Comparison of ENCODE assay signal across 10 mouse cellular contexts in the genomic region with DNA sequence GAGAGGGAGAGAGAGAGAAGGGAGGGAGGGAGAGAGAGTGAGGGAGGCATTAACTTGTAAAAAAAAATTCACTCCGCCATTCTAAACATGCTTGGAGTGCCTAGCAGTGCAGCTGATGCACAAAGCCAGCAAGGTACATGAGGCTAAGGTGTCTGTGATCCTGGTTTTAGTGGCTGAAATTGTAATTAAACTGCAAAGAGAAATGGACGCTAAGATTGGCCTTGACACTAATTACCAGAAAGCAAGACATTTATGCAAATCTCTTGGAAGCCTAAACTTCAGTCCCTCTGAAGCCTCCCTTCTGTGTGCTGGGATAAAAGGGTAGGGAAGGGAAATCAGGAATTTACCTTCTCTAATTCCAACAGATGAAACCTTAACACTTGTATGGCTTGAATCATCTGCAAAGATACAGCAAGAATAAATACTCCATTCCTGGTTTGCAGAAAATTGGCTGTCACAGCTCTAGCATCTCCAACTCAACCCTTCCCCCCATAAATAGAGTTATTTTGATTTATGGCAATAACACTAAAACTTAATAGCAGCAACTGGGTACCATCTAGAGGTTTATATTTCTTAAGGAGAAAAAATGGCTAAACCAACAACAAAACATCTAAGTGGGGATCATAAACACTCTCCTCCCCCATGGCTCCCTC. TPM values are rescaled to one million over a fixed set of nuclear protein-coding genes. Genes with fewer than 3 reads are reported as not detected.
DNase-seq lines count a peak whose midpoint lies in the region; ATAC-seq lines count a peak whose summit lies in the region.
"Had no signal": no experiment of that assay in that cellular context is flagged by ENCODE, and none has a peak within 500 bp of the region (broad histone marks: within the 10 kb centered on the region; RNA-seq: fewer than 3 reads in every experiment).

No protein-coding gene starts in this region.

- peak overlapping the region in 1 of 2 experiments; percentile 63; a peak in 2 of 4 replicates for H3K4me3 ChIP-seq in heart, embryonic 14.5 days (ENCODE audit: control insufficient read depth in 1 of 2, insufficient read depth in 1 of 2, low read depth in 1 of 2, low read length in 2 of 2)
- peak overlapping the region; percentile 73 for H3K4me3 ChIP-seq in embryonic facial prominence, embryonic 14.5 days (ENCODE audit: low read depth, low read length)
- H3K4me3 ChIP-seq in hindbrain, embryonic 15.5 days = peak overlapping the region; percentile 89
- H3K4me3 ChIP-seq in neural tube, embryonic 13.5 days = peak overlapping the region; percentile 77

- DNase-seq in heart, adult 9 months (ENCODE audit: low spot score in 2 of 2) = no peak
- DNase-seq in embryonic facial prominence, embryonic 14.5 days (ENCODE audit: low spot score) = no peak
- no peak for DNase-seq in spleen, postnatal 14 days (ENCODE audit: low spot score in 2 of 2)
- DNase-seq: layer of hippocampus, postnatal 36 days; thymus, adult 2 months had no signal

- peak overlapping the region; percentile 82 to 93 for H3K27ac ChIP-seq in heart, embryonic 14.5 days (replicated peaks in 1 of 2; ENCODE audit: control insufficient read depth in 1 of 2, insufficient read depth in 1 of 2, low read depth in 2 of 2, low read length in 2 of 2)
- H3K27ac ChIP-seq in embryonic facial prominence, embryonic 14.5 days (replicated peaks; ENCODE audit: low read depth, low read length) = peak overlapping the region; percentile 99
- peak overlapping the region; percentile 100 for H3K27ac ChIP-seq in hindbrain, embryonic 15.5 days (replicated peaks)
- H3K27ac ChIP-seq in neural tube, embryonic 13.5 days (replicated peaks) = peak overlapping the region; percentile 100

- no peak for ATAC-seq in heart, embryonic 14.5 days (ENCODE audit: insufficient number of reproducible peaks, insufficient read depth, low FRiP score, low read depth)
- ATAC-seq in embryonic facial prominence, embryonic 14.5 days (ENCODE audit: low read depth) = no peak
- no peak for ATAC-seq in hindbrain, embryonic 15.5 days (ENCODE audit: low FRiP score, low read depth)
- ATAC-seq in neural tube, embryonic 13.5 days (ENCODE audit: low read depth) = no peak
- ATAC-seq in frontal cortex, adult (ENCODE audit: low TSS enrichment) = no peak
- no peak for ATAC-seq in CD4-positive, CD25-positive, alpha-beta regulatory T cell, adult 4 months

- H3K36me3 ChIP-seq in heart, embryonic 14.5 days (ENCODE audit: control insufficient read depth, insufficient read depth, low read length) = peaks cover 47% of the 10 kb centered on the region
- peaks cover 31% of the 10 kb centered on the region for H3K36me3 ChIP-seq in embryonic facial prominence, embryonic 14.5 days (ENCODE audit: control insufficient read depth, insufficient read depth, low read length)
- no peaks in the 10 kb centered on the region for H3K36me3 ChIP-seq in hindbrain, embryonic 15.5 days
- H3K36me3 ChIP-seq in neural tube, embryonic 13.5 days = peaks cover 11% of the 10 kb centered on the region; the same call in 1 of the 2 replicates

- H3K9me3 ChIP-seq in heart, embryonic 14.5 days (ENCODE audit: control insufficient read depth, low read length) = no peaks in the 10 kb centered on the region
- H3K9me3 ChIP-seq in embryonic facial prominence, embryonic 14.5 days (ENCODE audit: control insufficient read depth, low read length) = no peaks in the 10 kb centered on the region
- H3K9me3 ChIP-seq in hindbrain, embryonic 15.5 days = no peaks in the 10 kb centered on the region
- no peaks in the 10 kb centered on the region for H3K9me3 ChIP-seq in neural tube, embryonic 13.5 days

- H3K27me3 ChIP-seq in heart, embryonic 14.5 days (ENCODE audit: control insufficient read depth, insufficient read depth, low read length) = no peaks in the 10 kb centered on the region
- peaks cover 41% of the 10 kb centered on the region for H3K27me3 ChIP-seq in embryonic facial prominence, embryonic 14.5 days (replicated peaks; ENCODE audit: control insufficient read depth, insufficient read depth, low read length)
- H3K27me3 ChIP-seq in hindbrain, embryonic 15.5 days = no peaks in the 10 kb centered on the region
- no peaks in the 10 kb centered on the region for H3K27me3 ChIP-seq in neural tube, embryonic 13.5 days

- peak overlapping the region; percentile 96 for H3K4me2 ChIP-seq in heart, embryonic 14.5 days (ENCODE audit: low read length)
- peak overlapping the region; percentile 90 for H3K4me2 ChIP-seq in embryonic facial prominence, embryonic 14.5 days (ENCODE audit: low read depth, low read length)
- peak overlapping the region; percentile 95 for H3K4me2 ChIP-seq in hindbrain, embryonic 15.5 days
- H3K4me2 ChIP-seq in neural tube, embryonic 13.5 days = peak overlapping the region; percentile 92

- H3K4me1 ChIP-seq in heart, embryonic 14.5 days (ENCODE audit: control insufficient read depth in 2 of 2, insufficient read depth in 2 of 2, low read length in 2 of 2) = peaks cover 25 to 46% of the 10 kb centered on the region in 2 experiments
- peaks cover 9% of the 10 kb centered on the region for H3K4me1 ChIP-seq in embryonic facial prominence, embryonic 14.5 days (ENCODE audit: control insufficient read depth, insufficient read depth, low read length)
- peaks cover 31% of the 10 kb centered on the region for H3K4me1 ChIP-seq in hindbrain, embryonic 15.5 days (replicated peaks)
- peaks cover 80% of the 10 kb centered on the region for H3K4me1 ChIP-seq in neural tube, embryonic 13.5 days (replicated peaks)

- 13% methylated on average over 2 of the region's 2 CpGs for WGBS in heart, embryonic 14.5 days
- WGBS in embryonic facial prominence, embryonic 14.5 days = 35% methylated on average over 2 of the region's 2 CpGs
- WGBS in hindbrain, embryonic 15.5 days = 20% methylated on average over 2 of the region's 2 CpGs
- 11% methylated on average over 2 of the region's 2 CpGs for WGBS in neural tube, embryonic 13.5 days

- peak overlapping the region; percentile 99 for H3K9ac ChIP-seq in heart, embryonic 14.5 days (ENCODE audit: low read length)
- H3K9ac ChIP-seq in embryonic facial prominence, embryonic 14.5 days (ENCODE audit: low read depth, low read length) = peak overlapping the region; percentile 98
- peak overlapping the region; percentile 98 for H3K9ac ChIP-seq in hindbrain, embryonic 15.5 days
- H3K9ac ChIP-seq in neural tube, embryonic 13.5 days = peak overlapping the region; percentile 100

RNA-seq across cellular contexts. Expression of gene Meis1, which starts 6.2 kb away (rescaled TPM):
- polyA plus RNA-seq in heart, embryonic 14.5 days (2014; fragmentation: Nextera tagmentation; extraction: Ambion mirVana) = 50.1 and 55.4 TPM in 2 replicates
- polyA plus RNA-seq in embryonic facial prominence, embryonic 14.5 days (2014; fragmentation: Nextera tagmentation; extraction: Ambion mirVana) = 46.3 and 51.5 TPM in 2 replicates
- polyA plus RNA-seq in hindbrain, embryonic 15.5 days (2015; fragmentation: Nextera tagmentation; extraction: Ambion mirVana) = 159 and 178 TPM in 2 replicates
- 159 and 171 TPM in 2 replicates for polyA plus RNA-seq in neural tube, embryonic 13.5 days (2015; fragmentation: Nextera tagmentation; extraction: Ambion mirVana)
- under 1 TPM in 1 of 2 experiments, not detected in 1; 0.66 TPM for polyA plus RNA-seq in CD4-positive, CD25-positive, alpha-beta regulatory T cell, adult 4 months (2017; shearing (Covaris generic))

Comparison
In these comparisons a context has a peak if more than half of its experiments do, and no peak if none do; other contexts are left out.
1. RNA of gene Meis1, which starts 6.2 kb away (polyA plus RNA-seq): 159 to 178 TPM in hindbrain, embryonic 15.5 days, 159 to 171 TPM in neural tube, embryonic 13.5 days, 50.1 to 55.4 TPM in heart, embryonic 14.5 days and 46.3 to 51.5 TPM in embryonic facial prominence, embryonic 14.5 days; 0.66 TPM in CD4-positive, CD25-positive, alpha-beta regulatory T cell, adult 4 months; every median in the first group is over 10 times any median in the second.
2. Peak in every context shown above with its lines, with median percentiles within 50 percentile points of each other: H3K27ac ChIP-seq, H3K4me2 ChIP-seq and H3K9ac ChIP-seq.